Mouse (Mus musculus) intestine, embryonic 16.5 days (tissue): ENCODE results near the gene Gm37240. TPM values are rescaled to one million over a fixed set of nuclear protein-coding genes. Genes with fewer than 3 reads are reported as not detected.

Experiments used
- ATAC-seq: fragments of 200-750 bp; cut with Nextera tagmentation; 2 replicates; pipeline ENCODE4 v1.8.0; 2017; ENCODE audit warnings: moderate TSS enrichment, moderate library complexity
- H3K27ac ChIP-seq: fragments of 300-500 bp; sonication (generic); 2 replicates; pipeline ENCODE4 v1.5.1; 2014; ENCODE audit warnings: mild to moderate bottlenecking, low read length
- H3K27me3 ChIP-seq: fragments of 300-500 bp; sonication (generic); replicated peaks from 2 replicates; pipeline ENCODE4 v1.6.1; 2014; ENCODE audit warnings: low read length, control low read depth, mixed read lengths; ENCODE audit not compliant: control insufficient read depth, insufficient read depth
- H3K36me3 ChIP-seq: fragments of 300-500 bp; sonication (generic); 2 replicates; pipeline ENCODE4 v1.6.1; 2014; ENCODE audit warnings: low read length, control low read depth; ENCODE audit not compliant: control insufficient read depth, insufficient read depth
- H3K4me1 ChIP-seq: fragments of 300-500 bp; sonication (generic); 2 replicates; pipeline ENCODE4 v1.6.1; 2014; ENCODE audit warnings: low read length, control low read depth, mixed read lengths; ENCODE audit not compliant: control insufficient read depth, insufficient read depth
- H3K4me2 ChIP-seq: fragments of 300-500 bp; sonication (generic); 2 replicates; pipeline ENCODE4 v1.6.1; 2014; ENCODE audit warnings: low read depth, low read length, control low read depth
- H3K4me3 ChIP-seq: fragments of 300-500 bp; sonication (generic); 2 replicates; pipeline ENCODE4 v1.5.1; 2014; ENCODE audit warnings: mild to moderate bottlenecking, low read length
- H3K9ac ChIP-seq: fragments of 300-500 bp; sonication (generic); 2 replicates; pipeline ENCODE4 v1.6.1; 2014; ENCODE audit warnings: low read depth, low read length
- H3K9me3 ChIP-seq: fragments of 300-500 bp; sonication (generic); 2 replicates; pipeline ENCODE4 v1.6.1; 2016; ENCODE audit warnings: low read length, control low read depth; ENCODE audit not compliant: control insufficient read depth
- WGBS: fragments of 180-500 bp; shearing (Covaris S2); extraction: QIAGEN DNeasy Blood & Tissue Kit; methylation state at CpG from one replicate; pipeline ENCODE4 v1.1.7; 2014; 5-methylcytosine and 5-hydroxymethylcytosine counted together
- polyA plus RNA-seq: library from polyadenylated mRNA; unstranded; fragments of >200 nt; fragmentation: Nextera tagmentation; extraction: Ambion mirVana; gene quantifications from 2 replicates; pipeline ENCODE4 v1.2.1, GENCODE M21; 2015

Gene Gm37240
- polyA plus RNA-seq, 1 experiment from 2014 or later = 6.8 TPM

DNA sequence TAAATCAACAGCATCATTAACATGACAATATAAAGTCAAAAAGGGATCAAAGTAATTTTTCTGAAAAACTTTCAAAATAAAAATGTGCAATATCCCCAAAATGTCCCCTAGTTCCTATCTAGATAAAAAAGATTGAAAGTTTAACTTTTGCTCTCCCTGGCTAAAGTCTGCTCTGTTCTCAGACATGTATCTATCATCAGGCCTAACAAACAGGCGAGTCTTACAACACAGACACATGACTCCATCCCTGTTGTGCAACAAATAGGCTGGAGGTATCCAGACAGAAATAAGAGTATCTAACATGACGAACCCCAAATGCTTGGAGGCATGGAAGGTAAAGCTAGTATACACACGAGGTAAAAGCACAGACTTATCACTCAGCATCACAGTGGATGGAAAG, 68.0 kb downstream of the Gm37240 start:
- ATAC-seq = no peak
- WGBS = 80% methylated on average over 3 of the region's 3 CpGs
- H3K27me3 ChIP-seq = no peaks in the 10 kb centered on the region

DNA sequence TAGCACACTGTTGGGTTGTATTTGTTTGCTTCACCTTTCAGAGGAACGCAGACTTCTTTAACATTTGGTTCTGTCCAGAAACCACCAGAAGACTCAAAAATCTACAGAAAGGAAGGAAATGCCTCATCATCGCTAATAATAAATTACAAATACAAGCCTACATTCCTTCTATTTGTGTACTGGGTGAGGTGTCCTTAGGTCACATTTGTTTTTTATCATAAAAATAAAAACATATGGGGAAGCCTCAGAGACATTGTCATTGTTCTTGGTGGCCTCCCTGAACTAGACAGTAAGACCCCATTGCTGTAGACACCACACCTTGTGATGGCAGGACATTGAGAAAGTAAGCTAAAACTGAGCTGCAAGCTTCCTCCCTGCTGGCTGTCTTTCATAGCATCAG, 70.1 kb downstream of the Gm37240 start, which contains the start of gene Fam160a1:
TSS of gene Fam160a1 (minus strand) at position 101 of the 400 bp plus-strand sequence.
- no peaks in the 10 kb centered on the region for H3K36me3 ChIP-seq
- no peak within 1 kb of the TSS for H3K4me3 ChIP-seq
- no peak within 1 kb of the TSS for H3K4me2 ChIP-seq
- ATAC-seq = no peak
- no peak within 1 kb of the TSS for H3K9ac ChIP-seq
- H3K4me1 ChIP-seq = 0 out of 2 replicates have a peak, but pooled peaks cover 4% of the 10 kb centered on the region
- no peak within 1 kb of the TSS for H3K27ac ChIP-seq
- no peaks in the 10 kb centered on the region for H3K9me3 ChIP-seq
- no peaks in the 10 kb centered on the region for H3K27me3 ChIP-seq
- WGBS = 87% methylated on average over 2 of the region's 2 CpGs

More for the DNA sequence above, 68.0 kb downstream of the Gm37240 start:
- Histone ChIP-seq H3K4me1 (0 out of 2 replicates have a peak, but pooled peaks cover 2% of the 10 kb centered on the region), H3K36me3 (no peaks in the 10 kb centered on the region), H3K4me3 (no peak overlapping the region), H3K9me3 (no peaks in the 10 kb centered on the region), H3K27ac (no peak overlapping the region), H3K9ac (no peak overlapping the region), H3K4me2 (no peak overlapping the region)

DNA sequence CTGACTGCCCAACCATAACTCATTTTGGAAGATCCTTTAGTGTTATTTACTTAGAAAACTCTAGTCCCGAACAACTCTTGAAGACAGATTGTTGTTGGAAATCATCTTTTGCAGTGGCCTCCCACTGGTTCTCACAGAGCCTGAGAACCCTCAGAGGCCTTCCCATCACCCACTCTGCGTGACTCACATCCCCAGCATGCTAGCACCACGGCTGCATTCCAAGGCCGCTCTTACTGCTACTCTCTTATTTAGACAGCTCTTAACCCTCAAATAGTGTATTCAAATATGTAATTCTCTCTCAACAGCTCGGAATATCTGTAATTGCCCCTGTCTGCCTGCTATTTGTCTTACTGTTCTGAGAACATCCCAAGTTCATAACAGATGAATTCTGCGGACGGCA, 73.1 kb downstream of the Gm37240 start:
- Histone ChIP-seq H3K9ac (no peak overlapping the region), H3K27me3 (no peaks in the 10 kb centered on the region), H3K4me3 (no peak overlapping the region), H3K36me3 (no peaks in the 10 kb centered on the region), H3K4me2 (no peak overlapping the region), H3K27ac (no peak overlapping the region), H3K4me1 (0 out of 2 replicates have a peak, but pooled peaks cover 4% of the 10 kb centered on the region), H3K9me3 (no peaks in the 10 kb centered on the region)
- WGBS = 45% methylated on average over 7 of the region's 7 CpGs
- no peak for ATAC-seq

DNA sequence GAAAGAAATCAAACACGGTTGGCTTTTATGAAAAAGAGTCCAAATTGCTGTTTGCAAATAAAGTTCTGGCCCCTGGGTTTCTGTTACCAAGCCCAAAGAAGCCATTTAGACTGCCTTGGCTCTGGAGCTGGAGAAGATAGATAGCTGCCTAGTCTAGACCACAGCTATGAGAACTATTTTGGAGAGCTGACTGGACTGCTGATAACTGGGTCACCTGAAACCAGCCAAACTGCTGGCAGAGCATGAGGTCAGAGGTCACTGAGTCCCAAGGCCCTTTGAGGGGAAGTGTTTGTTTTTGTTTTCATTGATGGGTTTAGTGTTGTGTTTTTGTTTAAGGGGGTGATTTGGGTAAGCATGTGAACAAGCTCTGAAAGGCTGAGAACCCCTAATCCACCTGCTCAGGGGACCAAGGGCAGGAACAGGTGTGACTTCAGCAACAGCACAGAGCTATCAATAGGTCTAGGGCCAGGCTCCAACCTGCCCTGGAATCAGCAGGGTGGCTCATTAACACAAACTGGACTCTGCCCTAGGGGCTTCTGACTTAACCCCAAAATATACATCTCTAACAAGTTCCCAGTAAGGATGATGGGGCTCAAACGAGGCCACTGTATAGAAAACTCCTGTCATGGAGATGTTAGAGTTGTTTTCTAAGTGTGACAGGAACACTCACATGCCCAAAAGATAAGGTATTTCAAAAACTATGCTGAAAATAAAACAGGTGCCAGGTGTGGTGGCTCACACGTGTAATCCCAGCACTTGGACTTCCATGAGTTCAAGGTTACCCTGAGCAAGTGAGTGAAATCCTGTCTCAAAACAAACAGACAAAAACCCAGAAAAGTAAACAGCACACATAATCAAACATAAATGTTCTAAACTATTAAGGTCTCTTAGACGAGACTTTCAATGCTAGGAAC, 74.0 kb downstream of the Gm37240 start:
- H3K36me3 ChIP-seq = no peaks in the 10 kb centered on the region
- no peak for ATAC-seq
- H3K9me3 ChIP-seq = no peaks in the 10 kb centered on the region
- 54% methylated on average over 4 of the region's 4 CpGs for WGBS
- H3K4me1 ChIP-seq = 0 out of 2 replicates have a peak, but pooled peaks cover 4% of the 10 kb centered on the region
- H3K4me3 ChIP-seq = no peak overlapping the region
- no peak overlapping the region for H3K9ac ChIP-seq
- H3K4me2 ChIP-seq = no peak overlapping the region
- H3K27me3 ChIP-seq = no peaks in the 10 kb centered on the region
- no peak overlapping the region for H3K27ac ChIP-seq

DNA sequence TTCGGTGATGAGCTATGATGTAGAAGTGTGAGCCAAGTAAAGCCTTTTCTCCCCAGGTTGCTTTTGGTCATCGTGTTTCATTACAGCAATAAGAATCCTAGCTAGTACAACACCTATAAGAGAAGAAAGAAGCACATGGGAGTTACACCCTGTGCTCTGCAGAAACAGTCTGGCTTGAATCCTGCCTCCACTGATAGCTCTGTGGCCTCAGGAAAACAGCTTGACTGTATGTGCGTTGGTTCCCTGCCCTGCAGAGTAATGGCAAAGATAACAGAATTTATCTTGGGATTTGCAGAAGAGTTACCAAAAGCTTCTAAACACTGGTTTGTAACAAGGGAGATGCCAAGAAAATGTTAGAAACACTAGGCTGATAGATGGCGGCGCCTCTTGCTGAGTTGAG, 75.3 kb downstream of the Gm37240 start:
- ATAC-seq = no peak
- H3K9ac ChIP-seq = no peak overlapping the region
- H3K27ac ChIP-seq = no peak overlapping the region
- no peaks in the 10 kb centered on the region for H3K36me3 ChIP-seq
- no peak overlapping the region for H3K4me2 ChIP-seq
- no peak overlapping the region for H3K4me3 ChIP-seq
- no peaks in the 10 kb centered on the region for H3K27me3 ChIP-seq
- WGBS = 88% methylated on average over 5 of the region's 5 CpGs
- H3K4me1 ChIP-seq = 0 out of 2 replicates have a peak, but pooled peaks cover 4% of the 10 kb centered on the region
- H3K9me3 ChIP-seq = no peaks in the 10 kb centered on the region

DNA sequence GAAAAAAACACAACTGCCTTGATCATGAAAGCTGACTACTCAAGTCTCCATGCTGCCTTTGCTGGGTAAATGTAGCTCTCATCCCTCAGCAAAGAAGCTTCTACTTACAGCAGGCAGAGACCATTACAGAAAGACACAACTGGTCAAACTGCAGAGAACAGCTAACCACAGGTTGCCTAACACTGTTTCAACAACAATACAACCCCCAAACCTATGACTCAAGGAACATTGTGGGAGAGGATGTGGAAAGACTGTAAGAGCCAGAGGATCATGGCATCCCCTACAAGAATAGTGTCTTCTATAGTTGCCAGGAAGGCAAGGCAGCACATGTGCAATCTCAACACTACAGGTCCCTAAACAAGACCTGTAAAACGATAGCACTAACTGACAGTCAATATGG, 94.2 kb downstream of the Gm37240 start:
- 60% methylated on average over 1 of the region's 1 CpGs for WGBS
- no peaks in the 10 kb centered on the region for H3K27me3 ChIP-seq
- no peak overlapping the region for H3K9ac ChIP-seq
- H3K4me1 ChIP-seq = no peaks in the 10 kb centered on the region
- no peak for ATAC-seq
- no peak overlapping the region for H3K27ac ChIP-seq
- H3K4me3 ChIP-seq = no peak overlapping the region
- H3K36me3 ChIP-seq = no peaks in the 10 kb centered on the region
- H3K9me3 ChIP-seq = no peaks in the 10 kb centered on the region
- no peak overlapping the region for H3K4me2 ChIP-seq

DNA sequence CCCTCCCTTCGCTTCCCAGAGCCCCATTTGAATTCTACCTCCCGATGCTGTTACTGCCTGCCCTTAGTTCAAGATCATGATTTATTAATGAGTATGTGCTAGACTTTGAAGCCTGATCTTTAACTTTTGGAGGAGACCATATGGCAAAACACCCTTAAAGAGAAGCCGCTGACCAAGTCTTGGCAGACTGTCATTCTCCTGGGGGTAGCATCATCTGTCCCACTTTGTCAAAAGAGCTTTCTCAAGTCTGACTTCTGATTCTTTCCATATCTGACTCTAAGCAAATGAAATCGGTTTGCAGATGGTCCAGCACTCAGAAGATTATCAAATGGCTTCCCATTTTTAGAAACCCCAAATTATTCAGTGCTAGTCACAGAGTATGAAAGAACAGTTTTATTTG, 97.6 kb downstream of the Gm37240 start:
- Histone ChIP-seq H3K9me3 (no peaks in the 10 kb centered on the region), H3K4me1 (no peaks in the 10 kb centered on the region), H3K4me2 (no peak overlapping the region), H3K27me3 (no peaks in the 10 kb centered on the region), H3K27ac (no peak overlapping the region), H3K4me3 (no peak overlapping the region), H3K9ac (no peak overlapping the region), H3K36me3 (no peaks in the 10 kb centered on the region)
- 71% methylated on average over 4 of the region's 4 CpGs for WGBS
- no peak for ATAC-seq

DNA sequence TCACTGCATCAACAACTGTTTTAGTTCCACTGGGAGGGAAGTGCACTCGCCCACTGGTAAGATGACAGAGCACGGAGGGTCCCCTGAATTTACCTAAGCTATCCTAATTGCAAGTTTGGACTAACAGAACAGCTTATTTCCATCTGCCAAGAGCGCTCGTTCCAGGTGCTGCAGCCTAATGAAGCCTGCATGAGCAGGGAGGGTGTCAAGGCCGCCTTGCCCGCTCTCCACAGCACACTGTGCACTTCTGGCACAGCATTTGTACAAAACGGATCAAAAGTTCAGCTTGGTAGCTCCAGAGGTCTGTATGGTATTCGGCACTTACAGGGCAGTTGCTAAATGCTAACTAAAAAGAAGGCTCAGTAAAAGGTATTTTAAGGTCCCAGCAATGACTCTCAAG, 100.8 kb downstream of the Gm37240 start:
- 79% methylated on average over 8 of the region's 8 CpGs for WGBS
- H3K9me3 ChIP-seq = no peaks in the 10 kb centered on the region
- H3K4me1 ChIP-seq = no peaks in the 10 kb centered on the region
- H3K27me3 ChIP-seq = no peaks in the 10 kb centered on the region
- H3K9ac ChIP-seq = no peak overlapping the region
- no peak overlapping the region for H3K4me3 ChIP-seq
- H3K27ac ChIP-seq = no peak overlapping the region
- no peaks in the 10 kb centered on the region for H3K36me3 ChIP-seq
- H3K4me2 ChIP-seq = no peak overlapping the region
- ATAC-seq = no peak

DNA sequence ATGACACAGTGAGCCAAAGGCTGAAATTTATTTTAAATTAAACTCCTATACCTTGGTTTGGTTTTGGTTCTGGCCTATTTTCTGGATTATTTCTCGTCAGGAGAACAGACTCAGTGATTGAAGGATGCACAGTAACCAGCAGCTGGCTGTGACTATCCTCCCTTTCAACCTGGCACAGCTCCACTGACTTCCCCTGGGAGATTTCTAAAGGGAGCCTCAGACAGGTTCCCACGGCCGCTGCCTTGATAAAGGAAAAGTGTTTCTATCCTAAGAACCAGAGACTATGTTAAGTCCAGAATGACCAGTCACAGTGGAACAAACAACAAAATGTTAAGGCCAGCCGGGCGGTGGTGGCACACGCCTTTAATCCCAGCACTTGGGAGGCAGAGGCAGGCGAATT, 106.4 kb downstream of the Gm37240 start:
- no peaks in the 10 kb centered on the region for H3K27me3 ChIP-seq
- no peaks in the 10 kb centered on the region for H3K36me3 ChIP-seq
- no peak overlapping the region for H3K4me2 ChIP-seq
- H3K4me1 ChIP-seq = no peaks in the 10 kb centered on the region
- 75% methylated on average over 7 of the region's 7 CpGs for WGBS
- H3K4me3 ChIP-seq = no peak overlapping the region
- no peak overlapping the region for H3K27ac ChIP-seq
- no peaks in the 10 kb centered on the region for H3K9me3 ChIP-seq
- ATAC-seq = no peak
- H3K9ac ChIP-seq = no peak overlapping the region
